Mouse (Mus musculus) embryonic fibroblast, embryonic 13.5 days (primary cell): Measurements from ENCODE around the gene Mettl16.

ENCODE experiments used
- CTCF ChIP-seq: IDR thresholded peaks from 2 replicates; pipeline ENCODE4 v1.5.1; 2011; ENCODE audit warnings: mild to moderate bottlenecking, control low read depth, low read length, moderate library complexity, borderline replicate concordance; ENCODE audit not compliant: insufficient read depth
- POLR2A ChIP-seq: IDR thresholded peaks from 2 replicates; pipeline ENCODE4 v1.6.1; 2011; ENCODE audit warnings: low read depth, mild to moderate bottlenecking, control low read depth, low read length, moderate library complexity

GRCm38 (mm10) chr11:74804081-74804627, 33.5 kb downstream of the Mettl16 start:
- TF ChIP-seq CTCF (no peak), POLR2A (no peak)
